Mouse (Mus musculus) adrenal gland, postnatal 10 days (tissue): ENCODE data around the gene Exoc2. TPM values are rescaled to one million over a fixed set of nuclear protein-coding genes. Genes with fewer than 3 reads are reported as not detected.

ENCODE experiments used
- DNase-seq: peaks from one replicate; pipeline ENCODE4 v3.0.0; 2021; ENCODE audit warnings: mixed read lengths
- total RNA-seq, 2 experiments: library from RNA; stranded (reverse); gene quantifications; 2 replicates each; pipeline ENCODE4 v1.2.3; 2021

Exoc2 gene
- total RNA-seq, 2 experiments from 2014 or later = 22.3 to 28.2 TPM

DNA sequence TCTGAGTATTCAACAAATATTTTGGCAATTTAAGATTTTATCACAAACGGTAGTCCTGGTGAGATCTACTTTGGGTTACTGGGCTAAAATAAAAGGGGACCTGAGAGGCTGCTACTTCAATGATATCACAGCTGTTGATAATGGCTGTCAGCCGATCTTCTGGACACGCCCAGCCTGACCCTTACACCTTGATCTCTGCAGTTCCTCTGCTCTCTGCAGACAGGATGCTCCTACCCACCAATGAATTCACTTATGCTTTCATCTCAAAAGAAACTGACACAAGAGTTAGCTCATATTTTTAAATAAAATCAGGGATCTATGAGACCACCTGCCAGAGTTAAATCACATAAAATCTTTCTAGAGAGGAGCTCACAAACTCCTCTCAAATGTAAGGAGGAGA lies 149.0 kb downstream of the Exoc2 start:
- no peak for DNase-seq

DNA sequence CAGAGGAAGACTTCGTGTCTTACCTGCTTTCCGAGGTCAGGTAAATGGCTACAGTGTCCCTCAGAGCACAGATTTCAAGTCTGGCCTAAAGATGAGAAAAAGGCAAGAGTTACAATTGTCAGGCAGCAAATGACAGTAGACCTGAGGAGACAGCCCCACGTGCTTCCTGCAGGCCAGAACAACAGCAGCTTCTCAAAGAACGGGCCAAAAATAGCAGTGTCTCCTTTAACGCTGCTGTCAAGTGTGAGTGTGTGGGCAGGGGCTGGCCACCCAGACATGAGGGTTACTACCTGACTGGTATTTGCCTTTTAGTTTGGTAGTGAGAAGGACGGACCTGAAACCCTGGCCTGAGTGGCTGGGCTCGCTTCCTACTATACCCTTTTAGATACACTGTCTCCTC lies 153.3 kb downstream of the Exoc2 start:
- DNase-seq = no peak

DNA sequence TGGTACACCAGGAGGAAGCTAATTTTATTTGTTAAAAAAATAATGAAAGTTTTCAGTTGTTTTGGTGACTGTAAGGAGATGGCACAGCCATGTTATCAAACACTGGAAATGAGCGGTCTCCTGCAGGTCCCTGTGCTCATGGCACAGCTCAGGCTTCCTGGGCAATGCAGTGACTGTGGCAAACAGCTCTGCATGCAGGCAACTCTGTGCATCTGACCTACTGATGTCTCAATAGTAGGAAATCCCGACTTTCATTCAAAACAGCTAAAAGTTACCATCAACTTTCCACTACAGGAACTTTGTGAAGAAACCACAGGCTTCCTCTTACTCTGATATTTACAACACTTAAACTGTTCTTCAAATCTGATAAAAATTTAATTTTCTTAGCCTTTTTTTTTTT lies 154.0 kb downstream of the Exoc2 start:
- DNase-seq = no peak

DNA sequence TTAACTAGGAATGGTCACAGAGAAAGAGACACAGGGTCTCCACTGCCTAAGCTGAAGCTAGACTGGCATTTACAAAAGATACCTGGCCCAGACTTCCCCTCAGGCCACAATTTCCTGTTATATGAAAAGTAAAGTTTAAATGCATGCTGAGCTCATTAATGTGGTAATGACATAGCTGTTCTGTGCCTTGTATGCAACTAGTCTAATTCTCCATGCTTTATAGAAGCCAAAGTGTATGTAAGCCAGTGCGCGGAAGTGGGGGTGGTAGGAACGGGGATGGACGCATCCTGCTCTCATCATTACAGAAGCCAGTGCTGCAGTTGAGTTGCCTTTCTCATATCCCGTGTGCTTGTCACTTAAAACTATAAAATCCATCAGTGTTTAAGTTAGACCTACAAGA lies 156.5 kb downstream of the Exoc2 start:
- DNase-seq = no peak

DNA sequence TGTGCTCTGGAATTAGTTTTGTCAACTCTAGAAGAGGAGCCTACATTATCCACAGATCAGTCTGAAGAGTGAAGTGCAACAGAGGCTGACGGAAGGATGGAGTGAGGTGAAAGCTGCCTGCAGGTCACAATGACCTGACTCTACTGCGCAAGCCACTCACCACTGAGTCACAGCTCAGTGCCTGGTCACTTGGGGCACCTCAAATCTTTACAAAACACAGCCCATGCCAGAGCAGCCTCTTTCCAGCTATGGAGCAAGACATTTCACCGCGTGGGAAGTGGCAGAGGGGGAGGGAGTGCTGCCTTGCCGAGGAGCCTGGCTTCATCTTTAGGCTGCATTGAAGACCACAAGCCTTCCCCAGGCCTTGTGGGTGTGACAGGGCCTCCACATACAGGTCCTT lies 159.6 kb downstream of the Exoc2 start:
- DNase-seq = peak; percentile 25

DNA sequence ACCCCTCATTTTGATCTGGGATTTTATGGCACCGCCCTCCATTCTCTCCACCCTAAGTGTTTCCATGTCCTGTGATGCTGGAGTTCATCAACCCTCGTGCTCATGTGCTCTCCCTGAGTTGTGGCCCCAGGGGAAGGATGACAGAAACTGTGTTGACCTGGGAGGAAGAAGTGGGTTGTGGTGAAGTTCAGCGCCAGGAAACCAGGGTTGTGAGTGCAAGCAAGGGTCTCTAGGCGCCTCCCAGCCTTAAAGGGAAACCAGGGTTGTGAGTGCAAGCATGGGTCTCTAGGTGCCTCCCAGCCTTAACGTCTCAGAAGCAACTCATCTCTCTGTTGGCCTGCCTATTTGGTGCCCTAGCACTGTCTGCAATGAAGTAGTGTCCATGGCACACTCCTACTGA lies 160.4 kb downstream of the Exoc2 start:
- DNase-seq = no peak

DNA sequence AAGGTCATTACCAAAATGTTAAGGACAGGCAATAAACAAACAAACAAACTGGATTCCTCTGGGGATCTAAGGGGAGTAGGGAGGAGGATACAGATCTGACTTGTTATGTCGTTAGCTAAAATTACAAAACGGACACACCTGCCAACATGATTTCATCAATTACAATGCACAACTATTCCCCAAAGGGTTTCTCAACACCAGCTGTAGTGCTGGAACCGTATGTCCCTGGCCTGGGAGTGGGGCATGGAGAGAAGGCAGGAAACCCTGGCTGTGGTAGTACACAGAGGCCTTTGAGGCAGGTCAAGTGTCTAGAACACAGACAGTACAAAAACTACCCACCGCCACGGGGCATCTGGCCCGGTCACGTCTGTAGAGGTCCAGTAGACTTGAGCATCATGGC lies 164.7 kb downstream of the Exoc2 start:
- DNase-seq = peak; percentile 51

DNA sequence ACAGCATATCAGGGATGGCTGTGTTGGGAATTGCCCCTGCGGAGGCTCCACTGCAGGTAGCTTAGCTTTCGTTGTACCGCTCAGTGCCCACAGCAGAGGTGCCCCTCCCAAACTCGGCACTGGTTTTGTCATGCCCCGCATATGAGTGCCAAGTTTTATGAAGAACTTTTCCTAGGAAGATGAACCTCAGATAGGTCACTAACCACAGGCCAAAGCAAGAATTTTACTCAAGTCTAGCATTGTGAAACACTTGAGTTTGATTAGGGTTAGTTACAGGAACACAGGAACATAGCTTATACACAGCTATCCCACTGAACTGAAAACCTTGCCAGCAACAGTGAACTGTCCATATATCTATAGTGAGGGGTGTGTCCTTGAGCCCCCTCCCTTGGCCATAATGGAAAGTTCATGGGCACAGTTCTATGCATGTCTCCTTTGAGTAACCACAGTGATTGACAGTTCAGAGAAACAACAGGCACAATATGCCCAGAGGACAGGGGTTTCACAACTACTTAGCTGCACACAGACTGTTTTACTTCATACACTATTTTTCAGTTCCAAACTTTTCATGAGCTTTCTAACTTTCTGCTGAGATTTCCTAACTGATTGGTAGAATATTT lies 171.4 kb downstream of the Exoc2 start:
- no peak for DNase-seq

DNA sequence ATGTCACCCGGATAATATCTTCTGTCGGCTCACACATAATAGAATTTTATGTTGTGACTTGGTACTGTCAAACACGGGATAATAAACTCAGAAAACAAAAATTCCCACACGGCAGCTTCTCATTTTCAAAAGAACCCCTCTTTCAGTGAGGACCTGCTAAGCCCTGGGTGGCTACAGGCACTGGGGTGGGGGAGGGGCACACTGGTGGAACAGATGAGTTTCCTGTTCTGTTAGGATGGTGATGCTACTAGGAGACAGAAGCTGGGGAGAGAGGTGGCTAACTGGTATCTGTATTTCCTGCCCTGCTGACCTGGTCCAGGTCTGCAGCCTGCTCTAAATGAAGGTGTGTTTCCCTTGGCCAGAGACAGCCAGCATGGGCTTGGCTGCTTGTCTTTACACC lies 172.0 kb downstream of the Exoc2 start:
- DNase-seq = no peak

DNA sequence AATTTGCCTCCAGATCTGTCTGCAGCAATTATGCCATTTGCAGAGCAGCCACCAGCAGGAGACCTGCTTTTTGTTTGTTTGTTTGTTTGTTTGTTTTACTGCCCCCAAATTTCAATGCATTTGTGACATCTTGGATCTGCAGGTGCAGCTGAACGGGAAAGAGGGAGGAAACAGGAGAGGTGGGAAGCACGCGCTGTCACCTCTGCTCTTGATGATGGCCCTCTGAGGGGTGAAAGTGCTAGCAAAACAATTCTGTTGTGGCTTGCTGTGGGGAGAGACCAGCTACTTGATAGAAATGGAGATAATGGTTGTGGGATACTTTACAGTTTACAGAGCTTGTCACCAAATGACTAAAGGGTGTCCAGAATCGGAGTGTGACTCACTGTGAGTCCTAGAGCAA lies 177.9 kb downstream of the Exoc2 start:
- no peak for DNase-seq

DNA sequence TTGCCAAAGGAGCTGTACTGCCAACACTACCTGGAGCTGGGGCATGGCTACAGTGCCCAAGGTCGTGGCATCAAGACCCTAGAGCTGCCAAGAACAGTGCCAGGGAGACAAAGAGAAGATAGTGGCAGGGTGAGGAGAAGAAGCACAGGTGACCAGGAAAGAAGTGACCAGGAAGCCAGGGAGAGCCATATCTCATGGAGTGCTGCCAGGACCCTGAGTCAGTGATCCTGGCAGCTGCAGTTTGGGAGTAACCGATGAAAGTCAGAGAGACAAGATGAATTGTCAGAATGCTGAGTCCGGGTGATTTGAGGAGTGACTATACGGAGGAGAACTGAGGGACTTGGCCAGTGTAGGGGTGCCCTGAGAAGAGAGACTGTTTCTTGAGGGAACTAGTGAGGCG lies 180.3 kb downstream of the Exoc2 start:
- peak; percentile 54 for DNase-seq

DNA sequence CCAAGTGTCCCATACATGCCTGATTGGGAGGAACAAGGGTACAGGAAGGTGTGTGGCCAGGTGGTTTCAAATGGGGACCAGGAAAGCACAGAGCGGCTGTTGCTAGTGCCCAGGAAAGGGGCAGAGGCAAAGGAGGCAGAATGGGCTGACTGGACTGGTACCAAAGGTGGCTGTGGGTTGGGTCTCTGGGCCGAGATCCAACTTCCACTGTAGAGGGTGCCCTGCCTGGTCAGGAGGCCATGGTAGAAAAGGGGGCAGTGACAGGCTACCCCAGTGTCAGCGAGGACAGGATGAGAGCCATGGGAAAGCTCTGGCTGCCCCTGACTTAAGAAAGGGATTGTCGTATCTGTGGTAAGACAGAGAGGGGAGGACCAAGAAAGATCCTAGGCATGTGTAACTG lies 180.7 kb downstream of the Exoc2 start:
- no peak for DNase-seq

DNA sequence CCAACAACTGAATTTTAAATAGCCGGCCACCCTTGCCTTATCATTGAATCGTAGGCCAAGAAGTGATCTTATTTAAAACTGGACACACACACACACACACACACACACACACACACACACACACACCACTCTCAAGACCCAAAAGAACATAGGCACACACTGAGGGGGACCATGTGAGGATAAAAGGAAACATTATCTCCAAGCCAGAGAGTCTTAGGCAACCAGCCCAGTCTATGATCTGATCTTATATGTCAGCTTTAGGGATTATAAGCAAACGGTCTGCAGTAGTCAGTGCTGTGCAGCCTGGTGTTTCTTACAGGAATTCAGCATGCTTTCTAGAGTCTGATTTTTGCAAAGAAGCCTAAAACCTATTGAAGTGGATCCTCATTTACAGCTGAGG lies 181.2 kb downstream of the Exoc2 start:
- DNase-seq = no peak

DNA sequence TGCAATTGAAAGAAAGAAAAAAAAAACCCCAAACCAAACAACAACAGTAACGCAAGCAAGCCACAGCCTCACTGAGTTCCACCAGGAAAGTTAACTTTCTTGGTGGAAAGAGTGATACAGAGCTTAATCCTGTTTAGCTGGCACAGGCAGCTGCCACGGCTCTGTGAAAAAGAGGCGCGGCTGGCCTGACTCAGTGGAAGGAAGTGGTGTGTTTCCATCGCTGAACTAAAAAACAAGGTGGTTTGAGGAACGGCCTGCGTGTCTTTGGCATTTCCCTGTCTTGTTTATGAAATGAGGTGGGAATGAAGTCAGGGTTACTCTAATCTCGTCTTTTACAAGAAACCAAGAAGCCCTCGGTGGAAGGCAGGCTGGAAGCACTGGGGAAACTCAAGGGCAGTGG lies 181.6 kb downstream of the Exoc2 start:
- DNase-seq = no peak

DNA sequence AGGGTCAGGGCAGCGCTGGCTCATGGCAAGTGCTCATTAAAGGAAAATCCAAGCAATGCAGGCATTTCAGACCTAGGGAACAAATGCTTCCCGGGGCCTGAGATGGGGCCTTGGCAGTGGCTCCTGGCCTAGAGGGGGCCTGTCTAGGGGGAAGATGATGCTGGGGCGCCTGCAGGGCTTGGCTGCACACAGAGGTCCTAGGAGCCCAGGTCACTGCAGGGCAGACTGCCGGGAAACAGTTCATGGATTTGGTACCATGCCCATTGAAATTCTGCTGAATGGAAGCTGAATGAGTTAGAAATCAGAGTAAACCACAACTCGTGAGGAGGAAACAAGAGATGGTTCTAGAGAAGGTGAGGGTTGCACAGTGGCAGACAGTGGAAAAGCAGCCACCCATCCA lies 183.9 kb downstream of the Exoc2 start:
- DNase-seq = no peak

DNA sequence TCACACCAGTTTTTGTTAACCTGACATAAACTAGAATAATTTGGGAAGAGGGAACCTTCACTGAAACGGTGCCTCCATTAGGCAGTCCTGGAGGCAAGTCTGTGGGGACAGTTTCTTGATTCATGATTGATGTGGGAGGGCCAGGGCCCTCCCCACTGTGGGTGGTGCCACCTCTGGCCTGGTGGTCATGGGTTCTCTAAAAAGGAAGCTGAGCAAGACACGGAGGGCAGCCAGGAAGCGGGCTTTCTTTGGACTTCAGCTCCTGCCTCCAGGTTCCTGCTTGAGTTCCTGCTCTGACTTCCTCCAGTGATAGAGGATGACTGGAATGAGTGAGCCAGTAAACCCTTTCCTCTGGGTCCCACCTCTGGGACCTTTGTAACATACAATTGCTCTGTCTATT lies 185.5 kb downstream of the Exoc2 start:
- no peak for DNase-seq

DNA sequence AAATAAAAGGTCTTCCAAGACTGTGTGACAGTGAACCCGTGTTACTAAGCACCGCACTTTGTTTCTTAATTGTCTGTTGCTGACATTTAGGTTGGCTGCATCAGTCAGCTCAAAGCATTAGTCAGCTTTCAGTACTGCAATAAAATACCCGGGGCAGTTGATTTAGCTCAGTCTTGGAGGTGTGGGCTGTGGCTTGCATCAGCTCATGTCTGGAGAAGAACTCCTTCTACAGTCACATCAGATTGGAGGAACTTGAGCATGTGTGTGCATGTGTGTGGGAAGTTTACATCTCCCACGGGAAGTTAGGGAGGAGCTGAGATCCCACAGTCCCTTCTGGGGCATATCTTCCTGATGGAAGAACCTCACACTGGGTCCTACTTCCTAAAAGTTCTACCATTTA lies 185.9 kb downstream of the Exoc2 start:
- DNase-seq = no peak

DNA sequence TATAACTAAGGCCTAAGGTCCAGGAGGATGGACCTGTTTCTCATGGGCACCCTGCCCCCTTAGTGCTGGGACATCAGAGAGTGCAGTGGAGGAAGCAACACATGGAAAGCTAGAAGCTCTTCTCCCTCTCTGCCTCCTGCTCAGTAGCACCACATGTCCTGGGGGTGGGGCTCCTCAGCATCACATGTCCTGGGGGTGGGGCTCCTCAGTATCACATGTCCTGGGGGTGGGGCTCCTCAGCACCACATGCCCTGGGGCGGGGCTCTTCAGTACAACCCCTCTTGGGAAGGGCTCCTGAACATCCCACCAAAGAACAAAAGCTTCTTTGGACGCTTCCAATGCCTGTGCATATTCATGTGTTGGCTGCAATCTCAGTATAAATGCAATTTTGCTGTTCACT lies 186.3 kb downstream of the Exoc2 start:
- DNase-seq = no peak

DNA sequence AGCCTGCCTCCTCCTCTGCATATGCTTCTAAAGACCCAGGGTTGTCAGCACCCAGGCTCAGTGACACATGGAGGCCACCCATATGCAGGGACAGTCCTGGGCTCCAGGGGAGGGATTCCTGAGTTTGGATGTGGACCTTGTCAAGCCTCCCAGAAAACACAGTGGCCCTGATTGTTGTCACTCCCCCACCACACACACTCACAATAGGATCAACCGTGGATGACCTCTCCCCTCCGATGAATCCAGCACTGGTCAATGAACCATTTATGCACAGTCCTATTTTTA lies 186.9 kb downstream of the Exoc2 start:
- DNase-seq = no peak

DNA sequence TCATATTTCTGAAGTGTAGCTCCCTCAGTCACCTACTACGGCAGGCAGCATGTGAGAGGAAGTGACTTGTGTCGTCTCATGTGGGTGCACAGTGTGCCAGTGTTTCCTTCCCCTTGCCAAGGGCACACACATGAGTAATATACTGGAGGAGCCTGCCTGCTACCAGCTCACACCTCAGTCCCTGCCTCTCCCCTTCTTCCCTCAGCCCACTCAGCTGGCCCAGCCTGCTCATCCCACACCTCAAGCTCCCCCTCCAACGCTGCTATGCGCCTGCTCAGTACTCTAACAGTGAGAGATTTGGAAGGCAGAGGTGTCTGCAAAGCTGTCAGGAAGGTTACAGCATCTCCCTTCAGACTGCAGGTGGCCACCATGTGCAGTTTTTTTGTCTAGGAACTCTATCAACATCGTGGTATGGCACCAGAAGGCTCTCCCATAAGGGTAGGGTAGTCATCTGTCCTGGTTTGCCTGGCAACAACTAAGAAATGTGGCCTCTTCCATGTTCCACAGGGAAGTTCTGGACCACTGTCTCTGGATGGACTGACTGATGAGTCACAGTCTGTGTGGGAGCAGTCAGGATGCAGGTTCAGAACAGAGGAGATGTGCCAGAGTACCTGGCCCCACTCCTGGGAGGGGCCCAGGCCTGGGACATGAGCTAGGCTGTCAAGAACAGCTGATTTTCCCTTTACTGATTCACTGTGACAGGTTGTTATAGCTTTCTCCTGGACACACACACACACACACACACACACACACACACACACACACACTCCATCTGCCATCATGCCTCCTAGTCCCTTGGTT lies 187.5 kb downstream of the Exoc2 start:
- no peak for DNase-seq

DNA sequence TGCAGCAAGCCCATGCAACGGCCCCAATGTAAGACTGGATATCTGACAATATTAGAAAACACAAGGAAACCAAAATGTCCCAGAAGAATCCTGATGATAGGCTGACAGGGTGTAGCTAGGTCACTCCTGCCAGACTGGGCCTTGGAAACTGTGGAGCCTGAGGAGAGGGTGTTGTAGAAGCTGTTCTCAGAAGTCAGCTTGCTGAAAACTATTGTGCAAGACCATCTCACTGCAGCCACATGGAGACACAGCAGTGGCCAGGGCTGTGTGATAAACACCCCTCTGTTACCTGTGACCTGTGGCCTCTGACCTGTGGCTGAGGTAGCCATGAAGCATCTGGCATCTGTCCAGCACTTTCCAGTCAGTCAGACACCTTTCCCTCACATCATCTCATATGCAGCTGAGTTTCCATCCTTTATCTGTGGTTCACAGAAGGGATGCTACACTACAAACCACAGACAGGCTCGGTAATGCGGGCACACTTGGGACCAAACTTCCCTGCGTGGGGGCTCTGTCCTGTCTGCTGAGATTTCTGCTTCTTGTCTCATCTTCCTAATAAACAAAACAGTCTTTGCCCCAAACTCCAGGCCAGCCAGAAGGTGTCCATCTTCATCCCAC lies 188.4 kb downstream of the Exoc2 start:
- no peak for DNase-seq

DNA sequence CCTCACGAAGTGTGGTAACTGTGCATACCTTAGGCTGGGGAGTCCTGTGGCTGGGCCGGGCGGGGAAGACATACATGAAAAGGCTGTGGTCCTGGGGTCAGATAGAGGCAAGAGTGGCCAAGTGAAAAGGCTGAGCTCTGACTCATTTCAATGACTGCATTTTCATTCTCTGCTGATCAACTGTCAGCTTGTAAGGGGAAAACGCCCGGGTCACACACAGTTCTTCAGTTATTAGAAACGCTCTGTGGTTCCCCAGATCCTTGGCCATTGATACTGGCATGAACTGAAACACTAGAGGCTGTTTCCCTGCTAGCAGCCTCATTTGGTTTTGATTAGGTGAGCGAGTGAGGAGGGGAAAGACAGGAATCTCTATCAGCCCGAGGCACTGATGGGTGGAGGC lies 191.5 kb downstream of the Exoc2 start:
- no peak for DNase-seq

DNA sequence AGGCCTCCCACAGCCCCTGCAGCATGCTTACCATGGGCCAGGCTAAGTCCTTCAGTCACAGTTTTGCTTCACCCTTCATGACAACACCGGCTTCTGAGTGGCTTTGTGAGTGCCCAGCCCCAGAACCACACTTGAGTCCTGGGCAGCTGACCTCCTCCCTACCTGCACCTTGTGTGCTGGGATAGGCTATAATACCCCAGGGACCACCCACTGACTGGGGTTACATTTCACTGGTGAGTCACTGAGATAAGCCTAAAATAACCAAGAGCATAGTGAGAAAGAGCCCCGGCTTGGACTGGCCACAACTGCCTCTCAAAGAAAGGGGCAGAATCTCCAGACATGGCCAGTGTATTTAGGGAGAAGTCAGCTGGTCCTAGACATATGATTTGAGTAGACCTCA lies 192.0 kb downstream of the Exoc2 start:
- no peak for DNase-seq

DNA sequence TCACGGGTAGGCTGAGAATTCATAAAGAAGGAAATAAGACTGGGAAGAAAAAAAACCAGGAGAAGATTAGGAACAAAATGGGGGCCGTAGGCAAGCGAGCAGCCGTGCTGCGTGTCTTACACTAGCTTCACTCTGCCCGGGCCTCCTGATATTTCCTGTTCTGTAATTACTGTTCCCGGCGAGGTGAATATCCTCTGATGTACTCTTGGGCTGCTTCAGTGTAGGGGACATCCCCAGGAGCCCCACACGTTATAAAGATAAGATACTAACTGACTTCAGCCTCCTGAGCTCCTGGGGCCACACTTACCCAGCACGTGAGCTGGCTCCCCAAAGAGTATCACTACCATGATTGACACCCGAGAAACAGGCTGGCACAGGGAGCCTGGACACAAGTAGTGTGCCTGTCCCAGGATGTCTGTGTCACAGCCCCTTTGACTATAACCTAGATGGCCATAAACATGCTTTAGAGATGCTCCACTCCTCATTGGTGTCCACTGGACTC lies 196.2 kb downstream of the Exoc2 start:
- DNase-seq = no peak
